9 mouse cellular contexts compared by ENCODE assay signal in the genomic region with DNA sequence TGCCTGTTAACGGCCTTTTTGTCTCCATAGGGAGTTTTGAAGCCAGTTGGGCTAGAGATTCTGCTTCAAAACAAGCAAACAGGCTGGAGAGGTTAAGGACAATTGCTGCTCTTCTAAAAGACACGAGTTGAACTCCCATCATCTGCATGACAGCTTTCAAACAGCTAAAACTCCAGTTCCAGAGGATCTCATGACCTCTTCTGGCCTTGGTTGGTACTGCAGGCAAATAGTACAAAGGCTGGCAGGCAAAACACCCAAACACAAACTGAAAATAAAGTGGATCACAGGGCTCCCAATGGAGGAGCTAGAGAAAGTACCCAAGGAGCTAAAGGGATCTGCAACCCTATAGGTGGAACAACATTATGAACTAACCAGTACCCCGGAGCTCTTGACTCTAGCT. TPM values are rescaled to one million over a fixed set of nuclear protein-coding genes. Genes with fewer than 3 reads are reported as not detected.
DNase-seq lines count a peak whose midpoint lies in the region; ATAC-seq and TF ChIP-seq lines count a peak whose summit lies in the region.
"Had no signal": no experiment of that assay in that cellular context is flagged by ENCODE, and none has a peak within 500 bp of the region (broad histone marks: within the 10 kb centered on the region; RNA-seq: fewer than 3 reads in every experiment).

No protein-coding gene starts in this region.

- H3K27me3 ChIP-seq in hindbrain, embryonic 11.5 days (ENCODE audit: control insufficient read depth, insufficient read depth, low read length), result no peaks in the 10 kb centered on the region
- H3K27me3 ChIP-seq in hindbrain, embryonic 16.5 days (replicated peaks; ENCODE audit: control insufficient read depth, insufficient read depth, low read length), result no peaks in the 10 kb centered on the region

- H3K4me1 ChIP-seq in hindbrain, embryonic 11.5 days (replicated peaks; ENCODE audit: control insufficient read depth, insufficient read depth, low read length), result no peaks in the 10 kb centered on the region
- no peaks in the 10 kb centered on the region for H3K4me1 ChIP-seq in hindbrain, embryonic 16.5 days (ENCODE audit: control insufficient read depth, insufficient read depth, low read depth, low read length)

- 18% methylated on average over 2 of the region's 3 CpGs for WGBS in hindbrain, embryonic 11.5 days
- 13% methylated on average over 2 of the region's 3 CpGs for WGBS in hindbrain, embryonic 16.5 days

- no peaks in the 10 kb centered on the region for H3K36me3 ChIP-seq in hindbrain, embryonic 11.5 days (ENCODE audit: control insufficient read depth, insufficient read depth, low read length)
- no peaks in the 10 kb centered on the region for H3K36me3 ChIP-seq in hindbrain, embryonic 16.5 days (ENCODE audit: control insufficient read depth, insufficient read depth, low read length)
- H3K36me3 ChIP-seq: midbrain, embryonic 12.5 days had no signal

- intact Hi-C loops in gastrocnemius, adult 2 months (cut with DNase I), result loop anchor here (5.0 to 10.0 kb wide), 2 partner anchors 183 to 865 kb away; partner anchors contain the start of gene Map3k15

- no peak; the same call in 1 of the 2 replicates for ATAC-seq in hindbrain, embryonic 11.5 days (ENCODE audit: low FRiP score)
- ATAC-seq in hindbrain, embryonic 16.5 days, result no peak
- peak; percentile 85 for ATAC-seq in megakaryocyte progenitor cell, adult 5-6 weeks (replicated peaks; ENCODE audit: poor library complexity)

- H3K9me3 ChIP-seq in hindbrain, embryonic 11.5 days (ENCODE audit: control insufficient read depth, low read length), result no peaks in the 10 kb centered on the region
- no peaks in the 10 kb centered on the region for H3K9me3 ChIP-seq in hindbrain, embryonic 16.5 days (ENCODE audit: control insufficient read depth, low read length)
- H3K9me3 ChIP-seq: midbrain, embryonic 12.5 days had no signal

- no peak overlapping the region for H3K27ac ChIP-seq in hindbrain, embryonic 11.5 days (ENCODE audit: low read depth, low read length)
- H3K27ac ChIP-seq in hindbrain, embryonic 16.5 days (ENCODE audit: low read depth, low read length), result no peak overlapping the region
- H3K27ac ChIP-seq in gastrocnemius, adult 2 months, result no peak overlapping the region
- H3K27ac ChIP-seq: midbrain, embryonic 12.5 days had no signal

- no peak overlapping the region for H3K9ac ChIP-seq in hindbrain, embryonic 11.5 days (ENCODE audit: low read depth, low read length)
- H3K9ac ChIP-seq in hindbrain, embryonic 16.5 days (ENCODE audit: low read depth, low read length), result no peak overlapping the region
- H3K9ac ChIP-seq: midbrain, embryonic 12.5 days had no signal

- no peak overlapping the region for H3K4me3 ChIP-seq in hindbrain, embryonic 11.5 days (ENCODE audit: low read depth, low read length)
- no peak overlapping the region for H3K4me3 ChIP-seq in hindbrain, embryonic 16.5 days (ENCODE audit: low read length)
- no peak overlapping the region for H3K4me3 ChIP-seq in gastrocnemius, adult 2 months
- H3K4me3 ChIP-seq: midbrain, embryonic 12.5 days had no signal

- no peak overlapping the region for H3K4me2 ChIP-seq in hindbrain, embryonic 11.5 days (replicated peaks; ENCODE audit: low read depth, low read length)
- no peak overlapping the region for H3K4me2 ChIP-seq in hindbrain, embryonic 16.5 days (ENCODE audit: low read length)
- H3K4me2 ChIP-seq: midbrain, embryonic 12.5 days had no signal

- peak; percentile 78 for DNase-seq in hindbrain, embryonic 11.5 days (ENCODE audit: low spot score)
- peak; percentile 57 for DNase-seq in ES-CJ7 (ENCODE audit: low read depth, low spot score)
- DNase-seq in cerebellum, adult 18-20 months, result peak; percentile 54 to 67
- peak; percentile 45 for DNase-seq in gastrocnemius, adult 2 months
- peak; percentile 75 to 80 for DNase-seq in layer of hippocampus, postnatal 10 days (ENCODE audit: low spot score in 2 of 2)
- peak; percentile 1 to 7 for DNase-seq in thymus, adult 18-20 months

- peak; percentile 71 for TF ChIP-seq CTCF in gastrocnemius, adult 2 months (IDR thresholded peaks at IDR 0.05)

RNA-seq across cellular contexts. Expression of gene Pdha1, which starts 31.9 kb away (rescaled TPM):
- 97.3 and 110 TPM in 2 replicates for polyA plus RNA-seq in hindbrain, embryonic 11.5 days (2014; fragmentation: Nextera tagmentation; extraction: Ambion mirVana)
- 186 and 206 TPM in 2 replicates for polyA plus RNA-seq in hindbrain, embryonic 16.5 days (2015; fragmentation: Nextera tagmentation; extraction: Ambion mirVana)
- 100 to 1,000 TPM; 567 to 646 TPM for total RNA-seq in gastrocnemius, adult 2 months (2021)
- total RNA-seq in layer of hippocampus, postnatal 10 days (2021), result 100 to 1,000 TPM; 290 to 303 TPM
- total RNA-seq in megakaryocyte progenitor cell, adult 5-6 weeks (2015), result 132 and 133 TPM in 2 replicates
- total RNA-seq in megakaryocyte progenitor cell, adult 5-6 weeks (2017), result 156 and 191 TPM in 2 replicates

Comparison
In these comparisons a context has a peak if more than half of its experiments do, and no peak if none do; other contexts are left out.
1. DNase-seq: peak in every context shown above with its lines; median percentile 78 in hindbrain, embryonic 11.5 days; 78 in layer of hippocampus, postnatal 10 days; 60 in cerebellum, adult 18-20 months; 57 in ES-CJ7; 45 in gastrocnemius, adult 2 months; 4 in thymus, adult 18-20 months.